18 mouse cellular contexts compared by ENCODE assay signal in genomic region chr17:85028093-85028739, GRCm38 (mm10). TPM values are rescaled to one million over a fixed set of nuclear protein-coding genes. Genes with fewer than 3 reads are reported as not detected.
DNase-seq lines count a peak whose midpoint lies in the region; ATAC-seq lines count a peak whose summit lies in the region.
"Had no signal": no experiment of that assay in that cellular context is flagged by ENCODE, and none has a peak within 500 bp of the region (broad histone marks: within the 10 kb centered on the region; RNA-seq: fewer than 3 reads in every experiment).

TSS of gene Slc3a1 (plus strand) at chr17:85028376.

- no peak within 1 kb of the TSS for H3K9ac ChIP-seq in heart, embryonic 11.5 days (ENCODE audit: low read depth, low read length)
- no peak within 1 kb of the TSS for H3K9ac ChIP-seq in intestine, embryonic 14.5 days (ENCODE audit: low read length)
- H3K9ac ChIP-seq in kidney, embryonic 15.5 days = no peak within 1 kb of the TSS
- H3K9ac ChIP-seq in liver, embryonic 16.5 days (ENCODE audit: low read depth, low read length) = no peak within 1 kb of the TSS
- H3K9ac ChIP-seq: liver, embryonic 15.5 days; midbrain, embryonic 13.5 days had no signal

- no peaks in the 10 kb centered on the region for H3K27me3 ChIP-seq in heart, embryonic 11.5 days (ENCODE audit: control insufficient read depth, insufficient read depth, low read length)
- no peaks in the 10 kb centered on the region for H3K27me3 ChIP-seq in intestine, embryonic 14.5 days (replicated peaks; ENCODE audit: control insufficient read depth, insufficient read depth, low read length)
- H3K27me3 ChIP-seq in kidney, embryonic 15.5 days = no peaks in the 10 kb centered on the region
- no peaks in the 10 kb centered on the region for H3K27me3 ChIP-seq in liver, embryonic 16.5 days (ENCODE audit: control insufficient read depth, insufficient read depth, low read depth, low read length)
- no peaks in the 10 kb centered on the region for H3K27me3 ChIP-seq in forebrain, embryonic 10.5 days (ENCODE audit: poor library complexity, severe bottlenecking)
- H3K27me3 ChIP-seq: liver, embryonic 15.5 days; midbrain, embryonic 13.5 days had no signal

- no peaks in the 10 kb centered on the region for H3K36me3 ChIP-seq in heart, embryonic 11.5 days (ENCODE audit: control insufficient read depth, insufficient read depth, low read length)
- no peaks in the 10 kb centered on the region for H3K36me3 ChIP-seq in intestine, embryonic 14.5 days (ENCODE audit: control insufficient read depth, insufficient read depth, low read length)
- H3K36me3 ChIP-seq in kidney, embryonic 15.5 days = no peaks in the 10 kb centered on the region
- H3K36me3 ChIP-seq in liver, embryonic 16.5 days (ENCODE audit: control insufficient read depth, insufficient read depth) = no peaks in the 10 kb centered on the region
- H3K36me3 ChIP-seq in forebrain, embryonic 10.5 days (replicated peaks) = peaks cover 8% of the 10 kb centered on the region; the same call in 1 of the 2 replicates

- intact Hi-C loops in heart, postnatal 10 days (cut with DNase I) = no loop called here

- H3K4me1 ChIP-seq in heart, embryonic 11.5 days (ENCODE audit: control insufficient read depth, insufficient read depth, low read length) = no peaks in the 10 kb centered on the region
- no peaks in the 10 kb centered on the region for H3K4me1 ChIP-seq in intestine, embryonic 14.5 days (replicated peaks; ENCODE audit: control insufficient read depth, insufficient read depth, low read length)
- H3K4me1 ChIP-seq in kidney, embryonic 15.5 days = peaks cover 11% of the 10 kb centered on the region
- no peaks in the 10 kb centered on the region; the same call in 1 of the 2 replicates for H3K4me1 ChIP-seq in liver, embryonic 16.5 days (ENCODE audit: control insufficient read depth, low read depth, low read length)
- peaks cover 5% of the 10 kb centered on the region for H3K4me1 ChIP-seq in forebrain, embryonic 10.5 days
- H3K4me1 ChIP-seq: midbrain, embryonic 13.5 days had no signal

- H3K4me3 ChIP-seq in heart, embryonic 11.5 days (ENCODE audit: low read depth, low read length) = no peak within 1 kb of the TSS
- H3K4me3 ChIP-seq in intestine, embryonic 14.5 days (ENCODE audit: low read depth, low read length) = no peak within 1 kb of the TSS
- no peak within 1 kb of the TSS for H3K4me3 ChIP-seq in kidney, embryonic 15.5 days (replicated peaks)
- H3K4me3 ChIP-seq in liver, embryonic 16.5 days (ENCODE audit: low read depth, low read length) = no peak within 1 kb of the TSS
- no peak within 1 kb of the TSS for H3K4me3 ChIP-seq in forebrain, embryonic 10.5 days
- H3K4me3 ChIP-seq: liver, embryonic 15.5 days; midbrain, embryonic 13.5 days had no signal

- WGBS in heart, embryonic 11.5 days (ENCODE audit: insufficient replicate concordance) = 88% methylated on average over 20 of the region's 20 CpGs
- WGBS in intestine, embryonic 14.5 days = 86% methylated on average over 20 of the region's 20 CpGs
- 89% methylated on average over 20 of the region's 20 CpGs for WGBS in kidney, embryonic 15.5 days
- 79% methylated on average over 20 of the region's 20 CpGs for WGBS in liver, embryonic 16.5 days (ENCODE audit: insufficient replicate concordance)
- WGBS in forebrain, embryonic 10.5 days = 92% methylated on average over 20 of the region's 20 CpGs

- no peaks in the 10 kb centered on the region for H3K9me3 ChIP-seq in heart, embryonic 11.5 days (replicated peaks; ENCODE audit: control insufficient read depth, low read length)
- no peaks in the 10 kb centered on the region for H3K9me3 ChIP-seq in intestine, embryonic 14.5 days (ENCODE audit: control insufficient read depth, low read length)
- H3K9me3 ChIP-seq in kidney, embryonic 15.5 days (replicated peaks) = no peaks in the 10 kb centered on the region
- H3K9me3 ChIP-seq in liver, embryonic 16.5 days (replicated peaks; ENCODE audit: control insufficient read depth, low read length) = no peaks in the 10 kb centered on the region
- no peaks in the 10 kb centered on the region for H3K9me3 ChIP-seq in forebrain, embryonic 10.5 days
- H3K9me3 ChIP-seq: liver, embryonic 15.5 days; midbrain, embryonic 13.5 days had no signal

- H3K4me2 ChIP-seq in heart, embryonic 11.5 days = no peak within 1 kb of the TSS
- no peak within 1 kb of the TSS for H3K4me2 ChIP-seq in intestine, embryonic 14.5 days (ENCODE audit: low read length)
- H3K4me2 ChIP-seq in kidney, embryonic 15.5 days = no peak within 1 kb of the TSS
- H3K4me2 ChIP-seq in liver, embryonic 16.5 days (ENCODE audit: low read depth, low read length) = no peak within 1 kb of the TSS
- H3K4me2 ChIP-seq: liver, embryonic 15.5 days; midbrain, embryonic 13.5 days had no signal

- ATAC-seq in heart, embryonic 11.5 days (replicated peaks; ENCODE audit: insufficient number of reproducible peaks, low FRiP score, low TSS enrichment) = no peak
- no peak; the same call in 1 of the 2 replicates for ATAC-seq in intestine, embryonic 14.5 days (replicated peaks; ENCODE audit: low FRiP score, low TSS enrichment, low read depth)
- no peak for ATAC-seq in kidney, embryonic 15.5 days (replicated peaks; ENCODE audit: low FRiP score)
- ATAC-seq in liver, embryonic 16.5 days (ENCODE audit: low read depth) = 0 out of 2 replicates have a peak, but pooled peaks have one; percentile 5
- ATAC-seq: activated CD4-positive, CD25-positive, alpha-beta regulatory T cell, adult 4 months; forebrain, embryonic 16.5 days; hindbrain, embryonic 16.5 days; midbrain, embryonic 13.5 days had no signal

- peak; percentile 84 for DNase-seq in heart, adult 11 months
- peak; percentile 51 for DNase-seq in intestine, embryonic 14.5 days (ENCODE audit: low spot score)
- no peak for DNase-seq in forebrain, embryonic 10.5 days (ENCODE audit: extremely low spot score, low spot score)
- DNase-seq in testis, postnatal 10 days (ENCODE audit: low spot score) = no peak
- DNase-seq in heart, postnatal 10 days = no peak
- DNase-seq: adrenal gland, postnatal 10 days; cerebellum, postnatal 10 days; lung, postnatal 10 days; spleen, adult 18-20 months had no signal

- H3K27ac ChIP-seq in heart, embryonic 11.5 days (ENCODE audit: low read depth, low read length) = no peak within 1 kb of the TSS
- H3K27ac ChIP-seq in intestine, embryonic 14.5 days (ENCODE audit: low read depth) = no peak within 1 kb of the TSS
- H3K27ac ChIP-seq in kidney, embryonic 15.5 days = 0 out of 2 replicates have a peak within 1 kb of the TSS, but pooled peaks have one; percentile 41
- no peak within 1 kb of the TSS for H3K27ac ChIP-seq in liver, embryonic 16.5 days (ENCODE audit: low read length)
- no peak within 1 kb of the TSS for H3K27ac ChIP-seq in forebrain, embryonic 10.5 days
- H3K27ac ChIP-seq: liver, embryonic 15.5 days; midbrain, embryonic 13.5 days had no signal

RNA-seq across cellular contexts. Expression of gene Slc3a1, which starts in this region (rescaled TPM):
- 0.17 TPM in 1 of 2 replicates, not detected in the other for polyA plus RNA-seq in heart, embryonic 11.5 days (2014; fragmentation: Nextera tagmentation; extraction: Ambion mirVana)
- polyA plus RNA-seq in intestine, embryonic 14.5 days (2014; fragmentation: Nextera tagmentation; extraction: Ambion mirVana) = 1.6 and 2.2 TPM in 2 replicates
- polyA plus RNA-seq in kidney, embryonic 15.5 days (2015; fragmentation: Nextera tagmentation; extraction: Ambion mirVana) = 11.1 and 13.1 TPM in 2 replicates
- 5.7 and 8.4 TPM in 2 replicates for polyA plus RNA-seq in liver, embryonic 16.5 days (2015; fragmentation: Nextera tagmentation; extraction: Ambion mirVana)
- polyA plus RNA-seq in forebrain, embryonic 10.5 days (2016; fragmentation: Nextera tagmentation; extraction: Ambion mirVana) = 0.25 and 0.31 TPM in 2 replicates
- under 1 TPM in 1 of 2 experiments, not detected in 1; 0.17 TPM for total RNA-seq in heart, postnatal 10 days (2021)
- total RNA-seq: hematopoietic stem cell, adult 5-6 weeks had no signal

Comparison
In these comparisons a context has a peak if more than half of its experiments do, and no peak if none do; other contexts are left out.
1. DNase-seq: peak in heart, adult 11 months (single experiment) and intestine, embryonic 14.5 days (single experiment); none in forebrain, embryonic 10.5 days (single experiment), testis, postnatal 10 days (single experiment) and heart, postnatal 10 days (0 of 2).